Mouse (Mus musculus) heart, postnatal 4 days (tissue): Measurements from ENCODE around the gene Smim14. TPM values are rescaled to one million over a fixed set of nuclear protein-coding genes. Genes with fewer than 3 reads are reported as not detected.
"Not testable (repeated sequence)": the region's sequence is repeated elsewhere in the genome, so short reads cannot be mapped to it uniquely, and the experiment has no call there.

Source experiments
- DNase-seq: peaks from one replicate; pipeline ENCODE4 v3.0.0; 2021
- total RNA-seq, 2 experiments: library from RNA; stranded (reverse); gene quantifications; 2 replicates each; pipeline ENCODE4 v1.2.3; 2021

Smim14 gene
- total RNA-seq, 2 experiments from 2014 or later = 89.6 to 89.9 TPM

- no peak for DNase-seq
Observed at GRCm38 (mm10) chr5:65521803-65522202, 15.2 kb downstream of the Smim14 start.

GRCm38 (mm10) chr5:65514635-65515278, 22.2 kb downstream of the Smim14 start:
- DNase-seq = no peak

GRCm38 (mm10) chr5:65513506-65513905, 23.5 kb downstream of the Smim14 start:
- DNase-seq = no peak

- DNase-seq = no peak
Observed at GRCm38 (mm10) chr5:65508395-65508794, 28.6 kb downstream of the Smim14 start.

GRCm38 (mm10) chr5:65505786-65506185, 31.2 kb downstream of the Smim14 start:
- DNase-seq = peak; percentile 35

- DNase-seq = no peak
Observed at GRCm38 (mm10) chr5:65501407-65501806, 35.6 kb downstream of the Smim14 start.

GRCm38 (mm10) chr5:65500231-65500630, 36.8 kb downstream of the Smim14 start:
- no peak for DNase-seq

GRCm38 (mm10) chr5:65492716-65493531, 44.1 kb downstream of the Smim14 start, which contains the start of gene Gm43552:
TSS of gene Gm43552 (minus strand) at chr5:65492833.
- DNase-seq = peak; percentile 95

- DNase-seq = peak; percentile 81
Observed at GRCm38 (mm10) chr5:65491767-65492715, 44.9 kb downstream of the Smim14 start.

- DNase-seq = peak; percentile 29
Observed at GRCm38 (mm10) chr5:65489830-65490229, 47.2 kb downstream of the Smim14 start.

GRCm38 (mm10) chr5:65488725-65489124, 48.3 kb downstream of the Smim14 start:
- DNase-seq = peak; percentile 39

GRCm38 (mm10) chr5:65487381-65487780, 49.6 kb downstream of the Smim14 start:
- DNase-seq = peak; percentile 10

- DNase-seq = no peak
Observed at GRCm38 (mm10) chr5:65486514-65486913, 50.5 kb downstream of the Smim14 start.

GRCm38 (mm10) chr5:65482996-65483395, 54.0 kb downstream of the Smim14 start:
- DNase-seq = no peak

GRCm38 (mm10) chr5:65480511-65480910, 56.5 kb downstream of the Smim14 start:
- no peak for DNase-seq

GRCm38 (mm10) chr5:65479681-65480445, 57.1 kb downstream of the Smim14 start:
- no peak for DNase-seq

- DNase-seq = peak; percentile 41
Observed at GRCm38 (mm10) chr5:65478224-65478623, 58.8 kb downstream of the Smim14 start.

- DNase-seq = not testable (repeated sequence)
Observed at GRCm38 (mm10) chr5:65476739-65477138, 60.2 kb downstream of the Smim14 start.

GRCm38 (mm10) chr5:65475806-65476205, 61.2 kb downstream of the Smim14 start:
- DNase-seq = no peak

- no peak for DNase-seq
Observed at GRCm38 (mm10) chr5:65469766-65470165, 67.2 kb downstream of the Smim14 start.

- DNase-seq = no peak
Observed at GRCm38 (mm10) chr5:65466911-65467310, 70.1 kb downstream of the Smim14 start.

GRCm38 (mm10) chr5:65460361-65460760, 76.6 kb downstream of the Smim14 start:
- no peak for DNase-seq
